21 mouse cellular contexts compared by ENCODE assay signal in genomic region chr11:118731655-118732054, GRCm38 (mm10).
"Had no signal": no experiment of that assay in that cellular context is flagged by ENCODE, and none has a peak within 500 bp of the region (broad histone marks: within the 10 kb centered on the region; RNA-seq: fewer than 3 reads in every experiment).

No protein-coding gene starts in this region.

- H3K4me3 ChIP-seq: limb, embryonic 10.5 days; limb, embryonic 13.5 days; liver, embryonic 12.5 days; liver, embryonic 15.5 days; lung, embryonic 15.5 days; megakaryocyte, embryonic 14.5 days; midbrain, embryonic 10.5 days; midbrain, embryonic 13.5 days; myocyte; neural tube, embryonic 13.5 days; stomach, embryonic 15.5 days had no signal

- DNase-seq: kidney, postnatal 14 days; kidney, postnatal 4 days; liver; lung, adult 18-20 months; lung, postnatal 10 days; lung, postnatal 36 days; right cerebral cortex, postnatal 25 days; spleen, adult 18-20 months; thymus, postnatal 25 days had no signal

- ATAC-seq: liver, embryonic 12.5 days; midbrain, embryonic 13.5 days; midbrain, embryonic 16.5 days had no signal

- H3K27ac ChIP-seq: limb, embryonic 10.5 days; limb, embryonic 13.5 days; liver, embryonic 12.5 days; liver, embryonic 15.5 days; lung, embryonic 15.5 days; midbrain, embryonic 10.5 days; midbrain, embryonic 13.5 days; neural tube, embryonic 13.5 days; stomach, embryonic 15.5 days had no signal
